Mouse (Mus musculus): ENCODE data around the gene Limd2. TPM values are rescaled to one million over a fixed set of nuclear protein-coding genes. Genes with fewer than 3 reads are reported as not detected.
"Not testable (repeated sequence)": the region's sequence is repeated elsewhere in the genome, so short reads cannot be mapped to it uniquely, and the experiment has no call there.

Limd2 gene
- polyA plus RNA-seq, 1 experiment from 2014 or later, result 34.6 TPM

DNA sequence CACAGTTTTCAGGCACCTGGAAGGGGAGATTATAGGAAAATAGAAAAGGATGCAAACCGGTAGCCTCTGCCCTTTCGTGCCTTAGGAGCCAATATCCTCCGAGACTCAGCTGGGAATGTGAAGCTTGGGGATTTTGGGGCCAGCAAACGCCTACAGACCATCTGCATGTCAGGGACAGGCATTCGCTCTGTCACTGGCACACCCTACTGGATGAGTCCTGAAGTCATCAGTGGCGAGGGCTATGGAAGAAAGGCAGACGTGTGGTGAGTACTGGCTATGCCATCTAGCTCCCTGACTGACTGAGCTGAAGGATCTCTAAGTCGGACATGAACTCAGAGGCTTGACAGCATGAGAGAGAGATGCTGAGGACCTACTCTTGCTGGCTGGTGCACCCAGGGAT is 8.5 kb downstream of the Limd2 start:
- TF ChIP-seq CTCF (IDR thresholded peaks at IDR 0.05; ENCODE audit: low read depth), result 0 out of 2 replicates have a peak, but pooled peaks have one; percentile 1
- Histone ChIP-seq H3K27ac (ENCODE audit: low read depth, low read length) (no peak overlapping the region), H3K27me3 (replicated peaks; ENCODE audit: control insufficient read depth, insufficient read depth, low read length) (no peaks in the 10 kb centered on the region), H3K4me3 (ENCODE audit: low read depth, low read length) (no peak overlapping the region), H3K9ac (ENCODE audit: low read depth, low read length) (no peak overlapping the region), H3K4me2 (replicated peaks; ENCODE audit: low read depth) (no peak overlapping the region), H3K4me1 (replicated peaks; ENCODE audit: control insufficient read depth, insufficient read depth, low read length) (no peaks in the 10 kb centered on the region), H3K9me3 (ENCODE audit: control insufficient read depth) (no peaks in the 10 kb centered on the region), H3K36me3 (ENCODE audit: control insufficient read depth, insufficient read depth) (peaks cover 88% of the 10 kb centered on the region)
- no peak for ATAC-seq
- 82% methylated on average over 8 of the region's 8 CpGs for WGBS

DNA sequence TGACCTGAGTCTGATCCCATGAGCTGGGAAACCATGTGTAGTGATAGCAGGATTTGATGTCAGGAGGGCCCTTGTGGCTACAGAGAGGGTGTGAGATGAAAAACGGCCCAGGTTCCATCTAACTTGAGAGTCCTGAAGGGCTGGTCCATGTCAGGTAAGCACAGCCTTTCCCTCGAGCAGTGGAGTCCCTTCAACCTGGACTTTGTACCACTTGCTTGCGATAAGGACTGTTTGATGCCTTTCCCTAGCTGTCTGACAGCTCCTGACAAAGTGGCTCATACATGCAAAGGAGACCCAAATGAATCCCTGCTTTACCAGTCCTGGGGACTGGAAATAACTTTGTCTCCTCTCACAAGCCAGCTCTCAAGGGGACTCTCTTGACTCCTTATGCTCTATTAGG is 9.4 kb downstream of the Limd2 start:
- TF ChIP-seq CTCF (IDR thresholded peaks at IDR 0.05; ENCODE audit: low read depth), result no peak
- whole genome bisulfite sequencing, result 46% methylated on average over 3 of the region's 3 CpGs
- peaks cover 79% of the 10 kb centered on the region for H3K36me3 ChIP-seq (ENCODE audit: control insufficient read depth, insufficient read depth)
- ATAC-seq, result no peak
- no peaks in the 10 kb centered on the region for H3K27me3 ChIP-seq (replicated peaks; ENCODE audit: control insufficient read depth, insufficient read depth, low read length)
- no peaks in the 10 kb centered on the region for H3K4me1 ChIP-seq (replicated peaks; ENCODE audit: control insufficient read depth, insufficient read depth, low read length)
- H3K9me3 ChIP-seq (ENCODE audit: control insufficient read depth), result no peaks in the 10 kb centered on the region
- H3K4me3 ChIP-seq (ENCODE audit: low read depth, low read length), result no peak overlapping the region
- H3K9ac ChIP-seq (ENCODE audit: low read depth, low read length), result no peak overlapping the region
- no peak overlapping the region for H3K27ac ChIP-seq (ENCODE audit: low read depth, low read length)
- no peak overlapping the region for H3K4me2 ChIP-seq (replicated peaks; ENCODE audit: low read depth)

DNA sequence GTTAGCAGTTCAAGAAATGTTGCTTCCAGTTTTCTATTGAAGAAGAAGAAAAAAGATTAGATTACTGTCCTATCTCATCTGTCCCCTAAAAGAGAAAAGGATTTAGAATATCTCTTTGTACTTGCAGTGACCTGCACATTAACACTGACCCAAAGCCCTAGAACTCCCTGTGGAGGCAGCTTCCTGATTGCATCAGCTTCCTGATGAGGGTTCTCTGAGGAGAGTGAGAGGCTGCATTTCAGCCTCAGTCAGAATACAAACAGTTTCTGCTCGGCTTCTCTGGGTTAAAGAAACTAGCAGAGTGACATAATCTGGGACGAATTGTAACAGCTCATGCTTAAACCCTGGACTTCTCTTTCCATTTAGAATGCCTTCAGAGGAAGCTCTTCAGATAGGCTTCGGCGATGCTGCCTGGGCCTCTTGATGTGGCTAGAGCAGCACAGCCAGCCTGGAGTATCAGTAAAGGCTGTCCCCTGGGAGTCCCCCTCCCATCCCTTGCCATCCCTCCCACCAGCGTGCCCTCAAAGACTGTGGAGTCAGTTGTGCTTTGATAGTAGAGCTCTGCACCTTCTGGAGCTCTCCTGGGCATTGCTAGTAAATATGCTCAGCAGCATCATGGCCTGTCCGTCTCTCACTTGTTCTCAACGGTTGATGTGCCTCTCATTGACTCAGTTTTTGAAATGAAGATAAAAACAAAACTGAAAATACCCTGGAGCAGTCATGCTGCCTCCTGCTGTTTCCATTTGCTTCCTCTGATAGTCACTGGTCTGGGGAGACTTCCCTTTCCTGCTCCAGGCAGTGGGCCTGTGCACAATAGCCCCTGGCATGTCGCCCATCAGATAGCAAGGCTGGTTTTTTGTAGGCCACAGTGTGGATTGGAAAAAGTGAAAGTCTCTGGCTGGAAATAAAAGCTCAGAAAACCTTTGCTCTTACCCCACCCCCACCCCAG is 25.8 kb downstream of the Limd2 start:
- TF ChIP-seq CTCF (IDR thresholded peaks at IDR 0.05; ENCODE audit: low read depth), result peak; percentile 47
- Histone ChIP-seq H3K9me3 (ENCODE audit: control insufficient read depth) (no peaks in the 10 kb centered on the region), H3K27me3 (replicated peaks; ENCODE audit: control insufficient read depth, insufficient read depth, low read length) (no peaks in the 10 kb centered on the region), H3K36me3 (ENCODE audit: control insufficient read depth, insufficient read depth) (peaks cover 18% of the 10 kb centered on the region), H3K9ac (ENCODE audit: low read depth, low read length) (no peak overlapping the region), H3K4me3 (ENCODE audit: low read depth, low read length) (no peak overlapping the region), H3K4me2 (replicated peaks; ENCODE audit: low read depth) (peak overlapping the region; percentile 48), H3K4me1 (replicated peaks; ENCODE audit: control insufficient read depth, insufficient read depth, low read length) (no peaks in the 10 kb centered on the region), H3K27ac (ENCODE audit: low read depth, low read length) (peak overlapping the region; percentile 50; the same call in 1 of the 2 replicates)
- no peak for ATAC-seq
- WGBS, result 50% methylated on average over 8 of the region's 8 CpGs

DNA sequence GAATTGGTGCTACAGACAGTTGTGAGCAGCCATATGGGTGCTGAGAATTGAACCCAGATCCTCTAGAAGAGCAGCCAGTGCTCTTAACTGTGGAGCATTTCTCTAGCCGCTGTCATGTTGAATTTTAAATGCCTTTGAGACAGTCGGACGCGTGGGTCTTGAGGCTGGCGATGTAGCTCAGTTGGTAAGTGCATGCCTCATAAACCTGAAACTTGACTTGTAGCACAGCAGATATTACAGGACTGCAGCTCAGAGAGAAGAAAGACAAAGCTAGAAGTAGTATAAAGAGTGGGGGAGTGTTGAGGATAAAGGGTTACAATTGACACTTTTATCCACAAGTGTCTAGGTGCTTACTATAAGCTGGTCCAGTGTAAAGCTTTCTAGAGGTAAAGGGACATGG is 28.1 kb downstream of the Limd2 start:
- H3K27me3 ChIP-seq (replicated peaks; ENCODE audit: control insufficient read depth, insufficient read depth, low read length), result no peaks in the 10 kb centered on the region
- H3K4me3 ChIP-seq (ENCODE audit: low read depth, low read length), result no peak overlapping the region
- WGBS, result 94% methylated on average over 5 of the region's 5 CpGs
- H3K9me3 ChIP-seq (ENCODE audit: control insufficient read depth), result no peaks in the 10 kb centered on the region
- no peak for TF ChIP-seq CTCF (IDR thresholded peaks at IDR 0.05; ENCODE audit: low read depth)
- H3K4me2 ChIP-seq (replicated peaks; ENCODE audit: low read depth), result no peak overlapping the region
- ATAC-seq, result no peak
- peaks cover 21% of the 10 kb centered on the region for H3K36me3 ChIP-seq (ENCODE audit: control insufficient read depth, insufficient read depth)
- H3K4me1 ChIP-seq (replicated peaks; ENCODE audit: control insufficient read depth, insufficient read depth, low read length), result no peaks in the 10 kb centered on the region
- H3K9ac ChIP-seq (ENCODE audit: low read depth, low read length), result no peak overlapping the region
- no peak overlapping the region for H3K27ac ChIP-seq (ENCODE audit: low read depth, low read length)

DNA sequence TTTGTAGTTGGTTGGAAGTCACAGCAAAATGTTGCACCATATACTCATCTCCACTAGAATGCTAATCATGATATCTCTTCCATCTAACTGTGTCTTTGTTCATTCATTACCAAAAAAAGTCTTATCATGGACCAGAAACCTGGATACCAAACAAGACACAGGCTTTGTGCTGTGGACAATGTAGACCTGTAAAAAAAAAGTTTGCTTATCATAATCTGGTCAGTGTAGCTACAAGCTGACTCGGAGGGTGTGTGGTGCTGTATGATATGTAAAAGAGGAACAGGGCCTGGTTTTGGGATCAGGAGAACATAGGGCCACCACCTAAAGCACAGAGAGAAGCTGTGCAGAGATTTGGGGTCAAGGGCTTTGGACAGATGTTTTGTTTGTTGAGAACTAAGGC is 31.2 kb downstream of the Limd2 start:
- Histone ChIP-seq H3K36me3 (ENCODE audit: control insufficient read depth, insufficient read depth) (peaks cover 13% of the 10 kb centered on the region), H3K27me3 (replicated peaks; ENCODE audit: control insufficient read depth, insufficient read depth, low read length) (no peaks in the 10 kb centered on the region), H3K4me3 (ENCODE audit: low read depth, low read length) (no peak overlapping the region), H3K4me1 (replicated peaks; ENCODE audit: control insufficient read depth, insufficient read depth, low read length) (no peaks in the 10 kb centered on the region), H3K9ac (ENCODE audit: low read depth, low read length) (no peak overlapping the region), H3K27ac (ENCODE audit: low read depth, low read length) (no peak overlapping the region), H3K4me2 (replicated peaks; ENCODE audit: low read depth) (no peak overlapping the region), H3K9me3 (ENCODE audit: control insufficient read depth) (no peaks in the 10 kb centered on the region)
- no peak for ATAC-seq
- TF ChIP-seq CTCF (IDR thresholded peaks at IDR 0.05; ENCODE audit: low read depth), result no peak
- 74% methylated on average over 1 of the region's 1 CpGs for WGBS

DNA sequence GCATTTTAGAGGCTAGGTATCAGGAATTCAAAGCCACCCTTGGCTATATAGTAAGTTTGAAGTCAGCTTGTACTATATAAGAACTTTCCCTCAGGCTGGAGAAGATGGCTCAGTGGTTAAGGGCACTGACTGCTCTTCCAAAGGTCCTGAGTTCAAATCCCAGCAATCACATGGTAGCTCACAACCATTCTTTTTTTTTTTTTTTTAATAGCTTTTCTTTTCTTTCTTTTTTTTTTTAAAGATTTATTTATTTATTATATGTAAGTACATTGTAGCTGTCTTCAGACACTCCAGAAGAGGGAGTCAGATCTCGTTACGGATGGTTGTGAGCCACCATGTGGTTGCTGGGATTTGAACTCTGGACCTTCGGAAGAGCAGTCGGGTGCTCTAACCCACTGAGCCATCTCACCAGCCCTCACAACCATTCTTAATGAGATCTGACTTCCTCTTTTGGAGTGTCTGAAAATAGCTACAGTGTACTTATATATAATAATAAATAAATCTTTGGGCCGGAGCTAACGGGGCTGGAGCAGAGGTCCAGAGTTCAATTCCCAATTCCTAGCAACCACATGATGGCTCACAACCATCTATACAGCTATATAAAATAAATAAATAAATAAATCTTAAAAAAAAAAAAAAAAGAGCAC is 33.8 kb downstream of the Limd2 start:
- ATAC-seq; H3K9me3 ChIP-seq (ENCODE audit: control insufficient read depth); H3K27me3 ChIP-seq (replicated peaks; ENCODE audit: control insufficient read depth, insufficient read depth, low read length); H3K9ac ChIP-seq (ENCODE audit: low read depth, low read length); H3K4me3 ChIP-seq (ENCODE audit: low read depth, low read length); H3K4me1 ChIP-seq (replicated peaks; ENCODE audit: control insufficient read depth, insufficient read depth, low read length); H3K27ac ChIP-seq (ENCODE audit: low read depth, low read length); H3K4me2 ChIP-seq (replicated peaks; ENCODE audit: low read depth): not testable (repeated sequence)
- 92% methylated on average over 4 of the region's 6 CpGs for WGBS
- H3K36me3 ChIP-seq (ENCODE audit: control insufficient read depth, insufficient read depth), result peaks cover 26% of the 10 kb centered on the region
